Mouse (Mus musculus): Measurements from ENCODE around the gene Mepce.

DNA sequence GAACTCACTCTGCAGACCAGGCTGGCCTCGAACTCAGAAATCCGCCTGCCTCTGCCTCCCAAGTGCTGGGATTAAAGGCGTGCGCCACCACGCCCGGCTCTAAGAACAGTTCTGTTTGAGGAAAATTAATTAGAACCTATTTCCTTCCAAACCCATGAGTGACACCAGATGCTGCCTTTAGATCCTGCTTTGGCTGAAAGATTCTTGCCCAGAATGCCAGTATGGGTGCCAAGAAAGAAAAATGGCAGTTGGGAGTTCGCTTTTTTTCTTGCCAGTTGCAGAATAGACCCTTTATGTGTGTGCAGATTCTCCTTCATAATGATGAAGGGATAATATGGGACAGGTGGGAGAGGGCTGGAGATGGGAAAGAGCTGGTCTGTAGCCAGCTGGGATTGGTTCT, 43.3 kb downstream of the Mepce start:
- TF ChIP-seq CTCF (IDR thresholded peaks at IDR 0.05; ENCODE audit: low read depth, low read length) = no peak
- TF ChIP-seq GATA1 (IDR thresholded peaks at IDR 0.05; ENCODE audit: borderline replicate concordance, low read length) = no peak
